Comparison of ENCODE assay signal across 18 mouse cellular contexts in genomic region chr16:4473231-4473630, GRCm38 (mm10). TPM values are rescaled to one million over a fixed set of nuclear protein-coding genes. Genes with fewer than 3 reads are reported as not detected.
DNase-seq lines count a peak whose midpoint lies in the region; TF ChIP-seq lines count a peak whose summit lies in the region.
"Had no signal": no experiment of that assay in that cellular context is flagged by ENCODE, and none has a peak within 500 bp of the region (broad histone marks: within the 10 kb centered on the region; RNA-seq: fewer than 3 reads in every experiment).

No protein-coding gene starts in this region.

- TF ChIP-seq CTCF in layer of hippocampus, adult 2 months (conservative IDR thresholded peaks at IDR 0.05): no peak
- TF ChIP-seq CTCF in testis, adult 2 months (IDR thresholded peaks at IDR 0.05; ENCODE audit: control insufficient read depth, insufficient read depth, insufficient replicate concordance, low read depth, low read length): no peak

- peak overlapping the region; percentile 94 for H3K27ac ChIP-seq in layer of hippocampus, adult 2 months
- peak overlapping the region; percentile 46; the same call in 1 of the 2 replicates for H3K27ac ChIP-seq in testis, adult 2 months (ENCODE audit: control insufficient read depth, insufficient read depth, low read depth, low read length)
- H3K27ac ChIP-seq in brown adipose tissue, adult 24 weeks (replicated peaks; ENCODE audit: low read depth, low read length): peak overlapping the region; percentile 74
- H3K27ac ChIP-seq: hindbrain, embryonic 13.5 days; limb, embryonic 13.5 days; liver, embryonic 14.5 days; midbrain, embryonic 12.5 days had no signal

- no peak for TF ChIP-seq POLR2A in testis, adult 2 months (IDR thresholded peaks at IDR 0.05; ENCODE audit: control insufficient read depth, low read depth, low read length)

- no peaks in the 10 kb centered on the region for H3K36me3 ChIP-seq in testis, adult 2 months (ENCODE audit: control insufficient read depth, insufficient read depth, low read length)
- H3K36me3 ChIP-seq: hindbrain, embryonic 13.5 days; limb, embryonic 13.5 days; midbrain, embryonic 12.5 days had no signal

- no peak overlapping the region for H3K4me3 ChIP-seq in layer of hippocampus, adult 2 months
- no peak overlapping the region for H3K4me3 ChIP-seq in testis, adult 2 months (ENCODE audit: control insufficient read depth, low read depth, low read length)
- H3K4me3 ChIP-seq in brown adipose tissue, adult 24 weeks (ENCODE audit: insufficient read depth, low read depth, low read length): peak overlapping the region; percentile 29; the same call in 1 of the 2 replicates
- H3K4me3 ChIP-seq: hindbrain, embryonic 13.5 days; limb, embryonic 13.5 days; midbrain, embryonic 12.5 days had no signal

- DNase-seq in layer of hippocampus, adult 2 months (ENCODE audit: low spot score in 2 of 2): no peak
- DNase-seq in layer of hippocampus, adult 8-10 months (ENCODE audit: low spot score in 2 of 2): no peak
- DNase-seq in testis, postnatal 14 days (ENCODE audit: low spot score): no peak
- no peak for DNase-seq in spleen, postnatal 10 days (ENCODE audit: low spot score in 2 of 2)
- no peak for DNase-seq in right cerebral cortex, postnatal 36 days (ENCODE audit: low spot score in 2 of 2)
- DNase-seq: adrenal gland, adult 2 months; cerebellum, adult 18-20 months; cerebellum, postnatal 14 days; embryo, embryonic 11 days; thymus, adult 2 months; thymus, postnatal 4 days had no signal

- H3K27me3 ChIP-seq in testis, adult 2 months (ENCODE audit: control insufficient read depth, insufficient read depth, low read length): no peaks in the 10 kb centered on the region
- H3K27me3 ChIP-seq: hindbrain, embryonic 13.5 days; limb, embryonic 13.5 days; midbrain, embryonic 12.5 days; Patski had no signal

- H3K4me1 ChIP-seq in testis, adult 2 months (ENCODE audit: control insufficient read depth, insufficient read depth, low read length): peaks cover 5% of the 10 kb centered on the region
- peaks cover 7% of the 10 kb centered on the region for H3K4me1 ChIP-seq in brown adipose tissue, adult 24 weeks (ENCODE audit: control insufficient read depth, insufficient read depth, insufficient read length, low read length)

RNA-seq across cellular contexts. Expression of gene Adcy9, which starts 52.9 kb away (rescaled TPM):
- total RNA-seq in layer of hippocampus, adult 2 months (2021): 100 to 1,000 TPM; 104 to 109 TPM
- total RNA-seq in layer of hippocampus, adult 8-10 months (2022): 100 to 1,000 TPM in 2 of 4 experiments, 10 to 100 TPM in 2; 89.1 to 103 (median 99.7) TPM
- polyA plus RNA-seq in testis, adult 2 months (2012; rRNA removed): 3.3 and 3.4 TPM in 2 replicates
- polyA plus RNA-seq in brown adipose tissue, adult 24 weeks (2012; ENCODE audit: insufficient read depth, insufficient read length, missing spikeins): 5.7 and 6.3 TPM in 2 replicates
